Mouse (Mus musculus): Measurements from ENCODE around the gene Adam17. TPM values are rescaled to one million over a fixed set of nuclear protein-coding genes. Genes with fewer than 3 reads are reported as not detected.

Gene Adam17
- polyA plus RNA-seq, 1 experiment from 2014 or later = 9.9 TPM

DNA sequence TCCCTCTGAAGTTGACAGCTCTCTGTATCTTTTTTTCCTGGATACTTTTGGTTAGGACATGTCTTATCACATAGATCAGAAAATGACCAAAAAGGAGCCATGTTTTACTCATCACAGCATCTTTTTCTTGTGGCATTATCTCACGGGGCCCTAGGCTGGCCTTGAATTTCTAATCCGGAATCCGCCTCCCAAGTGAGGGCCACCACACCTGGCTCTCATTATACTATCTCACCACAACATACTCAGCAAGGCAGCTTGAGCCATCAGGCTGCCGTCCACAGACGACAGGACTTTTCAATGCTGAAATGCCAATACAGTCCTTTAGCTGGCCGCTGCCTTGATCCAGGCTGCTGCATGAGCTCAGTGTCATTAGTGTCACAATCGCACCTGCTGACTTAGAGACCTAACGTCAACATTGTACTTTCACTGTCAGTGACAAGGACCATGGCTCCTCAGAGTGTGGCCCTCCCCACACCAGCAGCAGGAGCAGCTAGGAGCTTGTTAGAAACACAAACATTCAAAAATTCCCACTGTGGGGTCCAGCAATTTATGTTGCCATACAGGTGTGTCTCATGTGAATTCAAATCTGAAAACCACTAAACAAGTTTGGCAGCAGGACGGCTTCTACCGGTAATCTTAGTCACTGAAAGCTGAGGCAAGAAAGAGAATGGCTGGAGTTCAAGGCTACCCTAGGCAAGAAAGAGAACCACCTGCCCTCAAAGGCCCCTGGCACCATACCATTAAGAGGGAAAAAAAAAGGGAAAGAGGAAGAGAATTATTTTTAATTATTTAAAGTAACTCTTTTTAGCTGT, 8.6 kb downstream of the Adam17 start:
- no peak overlapping the region; the same call in 1 of the 2 replicates for H3K4me2 ChIP-seq (ENCODE audit: low read depth, low read length)
- WGBS (ENCODE audit: insufficient replicate concordance) = 63% methylated on average over 10 of the region's 10 CpGs
- H3K4me1 ChIP-seq (ENCODE audit: insufficient read depth) = no peaks in the 10 kb centered on the region
- no peaks in the 10 kb centered on the region for H3K9me3 ChIP-seq (ENCODE audit: low read length)
- peak overlapping the region; percentile 46; the same call in 1 of the 2 replicates for H3K27ac ChIP-seq (ENCODE audit: low read depth)
- H3K4me3 ChIP-seq (ENCODE audit: low read depth, low read length) = no peak overlapping the region
- TF ChIP-seq CTCF (IDR thresholded peaks at IDR 0.05; ENCODE audit: low read depth) (no peak), EP300 (IDR thresholded peaks at IDR 0.05; ENCODE audit: low read depth) (no peak)
- H3K27me3 ChIP-seq (ENCODE audit: insufficient read depth, low read length) = no peaks in the 10 kb centered on the region
- peak; percentile 97 for ATAC-seq
- 0 out of 2 replicates have a peak, but pooled peaks cover 5% of the 10 kb centered on the region for H3K36me3 ChIP-seq (replicated peaks; ENCODE audit: insufficient read depth, low read length)
- peak; percentile 40 for DNase-seq
- no peak overlapping the region for H3K9ac ChIP-seq (replicated peaks)

DNA sequence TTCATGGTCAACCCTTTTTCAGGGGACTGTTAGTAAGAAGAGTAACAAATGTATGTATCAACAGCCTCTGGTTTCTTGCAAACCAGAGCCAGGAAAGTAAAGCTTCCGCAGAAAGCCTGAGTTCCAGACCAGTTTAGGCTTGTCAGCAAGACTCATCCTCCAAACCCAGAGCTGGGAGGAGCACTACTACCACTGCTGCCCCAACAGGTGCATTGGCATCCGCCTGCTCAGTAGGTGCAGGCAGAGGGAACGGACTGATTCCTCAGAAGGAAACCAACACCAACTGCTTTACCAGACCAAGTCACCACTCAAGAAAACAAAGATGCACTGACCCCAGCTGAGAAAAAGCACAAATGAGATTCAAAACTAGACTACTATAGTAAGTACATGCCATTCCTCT, 10.2 kb downstream of the Adam17 start:
- Histone ChIP-seq H3K9ac (replicated peaks) (no peak overlapping the region), H3K4me2 (ENCODE audit: low read depth, low read length) (no peak overlapping the region), H3K4me1 (ENCODE audit: insufficient read depth) (no peaks in the 10 kb centered on the region), H3K27ac (ENCODE audit: low read depth) (no peak overlapping the region), H3K9me3 (ENCODE audit: low read length) (no peaks in the 10 kb centered on the region), H3K4me3 (ENCODE audit: low read depth, low read length) (no peak overlapping the region), H3K27me3 (ENCODE audit: insufficient read depth, low read length) (no peaks in the 10 kb centered on the region), H3K36me3 (replicated peaks; ENCODE audit: insufficient read depth, low read length) (0 out of 2 replicates have a peak, but pooled peaks cover 5% of the 10 kb centered on the region)
- no peak for TF ChIP-seq CTCF (IDR thresholded peaks at IDR 0.05; ENCODE audit: low read depth)
- TF ChIP-seq EP300 (IDR thresholded peaks at IDR 0.05; ENCODE audit: low read depth) = no peak
- ATAC-seq (no peak), DNase-seq (no peak)
- 82% methylated on average over 3 of the region's 3 CpGs for WGBS (ENCODE audit: insufficient replicate concordance)

DNA sequence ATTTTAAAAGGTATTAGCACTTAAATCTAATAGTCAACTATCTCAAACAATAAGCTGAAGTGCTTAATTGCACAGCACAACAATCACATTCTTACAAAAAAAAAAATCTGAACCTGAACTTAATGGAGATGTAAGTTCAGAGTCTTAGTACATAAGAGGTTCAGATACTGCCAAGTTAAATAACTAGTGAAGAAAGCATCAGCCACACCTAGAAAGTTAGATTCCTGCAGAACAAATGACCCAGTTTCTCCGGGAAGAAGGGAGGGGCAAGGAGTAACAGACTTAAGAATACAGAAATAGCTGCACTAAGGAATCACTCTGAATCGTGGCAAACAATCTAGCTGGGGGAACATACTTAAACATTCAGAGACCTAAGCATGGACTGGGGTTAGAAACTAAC, 10.7 kb downstream of the Adam17 start:
- no peak for TF ChIP-seq EP300 (IDR thresholded peaks at IDR 0.05; ENCODE audit: low read depth)
- no peak for TF ChIP-seq CTCF (IDR thresholded peaks at IDR 0.05; ENCODE audit: low read depth)
- Histone ChIP-seq H3K9me3 (ENCODE audit: low read length) (no peaks in the 10 kb centered on the region), H3K4me3 (ENCODE audit: low read depth, low read length) (no peak overlapping the region), H3K9ac (replicated peaks) (no peak overlapping the region), H3K36me3 (replicated peaks; ENCODE audit: insufficient read depth, low read length) (0 out of 2 replicates have a peak, but pooled peaks cover 7% of the 10 kb centered on the region), H3K27ac (ENCODE audit: low read depth) (no peak overlapping the region), H3K4me2 (ENCODE audit: low read depth, low read length) (no peak overlapping the region), H3K4me1 (ENCODE audit: insufficient read depth) (no peaks in the 10 kb centered on the region), H3K27me3 (ENCODE audit: insufficient read depth, low read length) (no peaks in the 10 kb centered on the region)
- ATAC-seq (no peak), DNase-seq (no peak)
- 74% methylated on average over 2 of the region's 2 CpGs for WGBS (ENCODE audit: insufficient replicate concordance)

DNA sequence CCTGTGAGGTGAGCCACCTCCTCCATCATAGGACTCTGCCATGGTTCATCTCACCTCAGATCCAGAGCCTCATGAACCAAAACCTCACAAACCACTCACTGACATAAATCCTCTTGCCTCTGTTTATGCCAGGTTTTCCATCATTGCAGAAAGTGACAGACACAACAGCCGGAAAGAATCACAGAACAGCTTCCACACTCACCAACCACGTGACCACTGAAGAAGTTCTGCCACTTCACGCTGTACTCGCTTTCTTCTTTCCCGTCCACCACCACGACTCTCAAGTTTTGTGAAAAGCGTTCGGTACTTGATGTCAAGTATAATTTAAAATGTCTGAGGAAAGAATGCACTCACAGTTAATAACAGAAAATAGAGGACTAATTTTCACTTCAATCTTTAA, 19.8 kb downstream of the Adam17 start:
- DNase-seq (no peak), ATAC-seq (no peak)
- no peaks in the 10 kb centered on the region for H3K4me1 ChIP-seq (ENCODE audit: insufficient read depth)
- H3K36me3 ChIP-seq (replicated peaks; ENCODE audit: insufficient read depth, low read length) = peaks cover 41% of the 10 kb centered on the region
- peaks cover 10% of the 10 kb centered on the region for H3K9me3 ChIP-seq (ENCODE audit: low read length)
- no peak overlapping the region for H3K4me3 ChIP-seq (ENCODE audit: low read depth, low read length)
- no peak overlapping the region for H3K27ac ChIP-seq (ENCODE audit: low read depth)
- H3K27me3 ChIP-seq (ENCODE audit: insufficient read depth, low read length) = no peaks in the 10 kb centered on the region
- WGBS (ENCODE audit: insufficient replicate concordance) = 96% methylated on average over 8 of the region's 8 CpGs
- TF ChIP-seq EP300 (IDR thresholded peaks at IDR 0.05; ENCODE audit: low read depth) = no peak
- no peak for TF ChIP-seq CTCF (IDR thresholded peaks at IDR 0.05; ENCODE audit: low read depth)
- H3K4me2 ChIP-seq (ENCODE audit: low read depth, low read length) = no peak overlapping the region
- H3K9ac ChIP-seq (replicated peaks) = no peak overlapping the region

DNA sequence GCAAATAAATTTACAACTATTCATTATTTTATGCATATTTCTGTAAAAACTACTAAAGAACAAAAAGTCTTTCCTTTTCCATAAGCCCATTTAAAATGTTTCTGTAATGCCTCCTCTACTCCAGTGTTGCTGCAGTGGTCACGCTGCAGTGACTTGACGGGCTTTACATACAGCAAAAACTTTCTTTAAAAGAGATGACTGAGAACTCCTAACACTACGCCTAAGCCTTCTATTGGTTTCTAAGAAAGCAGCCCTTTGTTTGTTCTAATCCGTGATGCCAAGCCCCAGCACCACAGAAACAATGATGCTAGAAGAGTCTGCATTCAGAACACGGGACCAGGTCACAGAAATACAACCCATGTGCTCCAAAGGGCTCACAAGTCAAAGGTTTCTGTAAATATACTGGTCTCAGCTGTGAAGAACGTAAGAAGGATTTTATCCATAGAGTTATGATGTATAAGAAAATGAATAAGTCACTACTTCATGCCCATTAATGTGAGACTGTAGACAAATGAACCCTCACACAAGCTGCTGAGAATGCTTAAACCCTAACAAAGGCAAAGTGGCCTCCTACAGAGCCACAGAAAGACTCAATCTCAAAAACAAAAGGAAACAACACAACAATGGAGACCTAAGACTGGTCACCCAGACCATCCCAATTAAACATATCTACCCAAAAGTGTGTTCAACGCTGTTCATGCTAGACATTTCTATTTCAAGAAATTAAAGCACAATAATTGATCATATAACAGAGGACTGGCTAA, 23.1 kb downstream of the Adam17 start:
- DNase-seq (no peak), ATAC-seq (no peak)
- H3K36me3 ChIP-seq (replicated peaks; ENCODE audit: insufficient read depth, low read length) = peaks cover 48% of the 10 kb centered on the region
- no peak overlapping the region for H3K9ac ChIP-seq (replicated peaks)
- no peak overlapping the region for H3K4me3 ChIP-seq (ENCODE audit: low read depth, low read length)
- no peak overlapping the region for H3K4me2 ChIP-seq (ENCODE audit: low read depth, low read length)
- no peaks in the 10 kb centered on the region for H3K4me1 ChIP-seq (ENCODE audit: insufficient read depth)
- no peak overlapping the region for H3K27ac ChIP-seq (ENCODE audit: low read depth)
- H3K9me3 ChIP-seq (ENCODE audit: low read length) = peaks cover 10% of the 10 kb centered on the region
- TF ChIP-seq EP300 (IDR thresholded peaks at IDR 0.05; ENCODE audit: low read depth) = no peak
- WGBS (ENCODE audit: insufficient replicate concordance) = 86% methylated on average over 7 of the region's 7 CpGs
- no peaks in the 10 kb centered on the region for H3K27me3 ChIP-seq (ENCODE audit: insufficient read depth, low read length)

DNA sequence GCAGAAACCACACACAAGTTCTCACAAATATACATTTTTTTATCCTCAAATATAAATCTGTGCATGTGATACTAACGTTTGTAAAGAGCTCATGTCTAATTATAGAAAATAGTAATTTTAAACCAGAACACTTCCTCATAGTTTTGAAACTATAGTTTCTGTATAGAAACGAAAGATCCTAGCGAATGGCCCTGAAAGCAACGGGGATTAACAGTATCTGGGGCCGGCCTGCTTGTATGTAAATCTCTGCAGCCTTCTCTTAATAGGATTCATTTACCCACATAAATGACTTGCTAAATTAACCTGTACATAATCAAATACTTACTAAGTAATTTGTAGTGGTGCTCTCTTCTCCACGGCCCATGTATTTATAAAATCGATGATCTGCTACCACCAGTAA, 26.5 kb downstream of the Adam17 start:
- H3K36me3 ChIP-seq (replicated peaks; ENCODE audit: insufficient read depth, low read length) = peaks cover 38% of the 10 kb centered on the region
- no peak for TF ChIP-seq EP300 (IDR thresholded peaks at IDR 0.05; ENCODE audit: low read depth)
- no peak for TF ChIP-seq CTCF (IDR thresholded peaks at IDR 0.05; ENCODE audit: low read depth)
- no peaks in the 10 kb centered on the region for H3K4me1 ChIP-seq (ENCODE audit: insufficient read depth)
- H3K9me3 ChIP-seq (ENCODE audit: low read length) = peaks cover 7% of the 10 kb centered on the region
- H3K9ac ChIP-seq (replicated peaks) = no peak overlapping the region
- no peak overlapping the region for H3K4me2 ChIP-seq (ENCODE audit: low read depth, low read length)
- ATAC-seq = no peak
- WGBS (ENCODE audit: insufficient replicate concordance) = 84% methylated on average over 7 of the region's 7 CpGs
- no peaks in the 10 kb centered on the region for H3K27me3 ChIP-seq (ENCODE audit: insufficient read depth, low read length)
- no peak overlapping the region for H3K4me3 ChIP-seq (ENCODE audit: low read depth, low read length)
- no peak for DNase-seq
- H3K27ac ChIP-seq (ENCODE audit: low read depth) = no peak overlapping the region
